Mouse (Mus musculus) kidney, adult 11 months (tissue): Measurements from ENCODE around the gene Dock6.

Experiments used
- DNase-seq: peaks from one replicate; pipeline ENCODE4 v3.0.0; 2022

Dock6 gene

DNA sequence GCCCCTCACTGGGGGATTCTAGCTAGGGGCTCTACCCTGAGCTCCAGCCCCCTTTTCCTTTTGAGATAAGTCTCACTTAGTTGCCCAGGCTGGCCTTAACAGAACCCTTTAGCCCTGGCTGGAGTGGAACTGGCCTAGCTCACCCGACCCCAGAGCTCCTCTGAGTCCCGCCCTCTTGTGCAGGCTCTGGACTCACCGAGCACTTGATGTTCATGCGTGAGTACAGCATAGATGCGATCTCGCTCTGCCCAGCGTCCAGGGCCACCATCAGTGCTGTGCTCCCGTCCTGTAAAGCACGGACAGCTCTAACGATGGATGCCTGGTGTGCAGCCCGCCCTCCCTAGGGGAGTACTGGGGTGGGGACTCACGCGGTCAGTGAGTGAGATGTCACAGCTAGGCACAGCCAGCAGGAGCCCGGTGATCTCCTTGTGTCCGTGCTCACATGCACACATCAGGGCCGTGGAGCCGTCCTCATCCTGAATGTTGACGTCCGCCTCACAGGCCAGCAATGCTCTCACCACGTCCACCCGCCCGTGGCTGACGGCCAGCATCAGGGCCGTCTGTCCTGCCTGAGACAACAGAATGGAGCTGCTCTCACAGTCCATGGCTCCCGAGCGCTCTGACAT, 82.8 kb downstream of the Dock6 start:
- no peak for DNase-seq

- DNase-seq, result no peak
These were observed 83.7 kb downstream of the Dock6 start for GRCm38 (mm10) chr9:21768511-21769411.

DNA sequence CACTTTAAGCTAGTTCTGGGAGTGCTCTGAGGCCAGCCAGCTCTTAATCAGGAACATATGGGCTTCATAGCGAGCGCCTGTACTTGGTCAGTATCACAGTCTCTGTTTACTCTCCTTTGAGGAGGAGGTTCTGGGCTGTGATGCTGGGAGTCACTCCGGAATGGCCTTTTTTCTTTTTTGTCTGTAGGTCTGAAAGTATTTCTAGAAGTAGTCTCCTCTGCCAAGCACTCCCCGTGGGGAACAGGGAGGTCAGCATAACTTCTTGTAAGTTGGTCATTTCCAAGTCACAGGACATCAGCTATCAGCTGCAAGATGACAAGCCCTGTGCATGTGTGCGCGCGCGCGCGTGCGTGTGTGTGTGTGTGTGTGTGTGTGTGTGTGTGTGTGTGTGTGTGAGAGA, 84.5 kb downstream of the Dock6 start:
- no peak for DNase-seq

- no peak for DNase-seq
These were observed 88.1 kb downstream of the Dock6 start for GRCm38 (mm10) chr9:21764084-21764999.

- DNase-seq, result no peak
These were observed 90.3 kb downstream of the Dock6 start for GRCm38 (mm10) chr9:21762135-21762534.

DNA sequence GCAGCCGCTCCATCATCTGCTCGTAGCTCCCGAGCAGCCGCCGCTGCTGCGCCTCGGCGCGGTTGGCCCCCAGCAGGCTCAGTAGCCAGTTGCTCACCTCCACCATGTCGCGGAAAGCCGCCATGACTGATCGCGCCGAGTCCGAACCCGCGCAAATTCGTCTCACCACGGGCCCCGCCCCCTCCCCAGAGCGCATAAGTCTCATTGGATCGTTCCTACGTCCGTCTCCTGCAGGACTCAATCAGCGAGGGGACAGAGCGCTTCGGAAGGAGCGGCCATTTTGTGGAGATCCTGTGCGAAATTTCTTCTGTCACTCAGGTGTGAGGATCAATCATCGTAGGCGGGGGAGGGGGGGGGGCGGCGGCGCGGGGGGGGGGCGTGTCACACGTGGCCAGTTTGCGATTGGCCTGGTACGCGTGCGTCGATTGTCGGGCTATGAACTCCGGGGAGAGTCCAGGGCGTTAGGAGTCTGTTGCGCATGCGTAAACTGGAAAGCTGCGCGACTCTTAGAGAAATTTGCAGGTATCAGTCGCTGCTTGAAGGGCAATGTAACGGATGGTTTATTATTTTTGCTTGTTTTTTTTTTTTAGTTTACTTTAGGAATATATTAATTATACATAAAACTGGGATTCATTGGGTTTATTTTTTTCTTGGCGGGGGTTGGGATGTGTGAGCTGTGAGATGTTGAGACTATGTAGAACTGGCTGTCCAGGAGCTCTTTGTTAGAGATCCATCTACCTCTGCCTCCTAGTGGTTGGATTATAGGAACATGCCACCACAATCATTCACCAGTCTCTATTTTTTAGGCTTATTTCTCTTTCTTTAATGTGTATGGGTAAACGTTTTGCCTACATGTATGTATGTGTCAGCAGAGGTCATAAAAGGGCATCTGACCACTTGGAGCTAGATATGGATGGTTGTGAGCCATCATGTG, 92.0 kb downstream of the Dock6 start, which contains the start of gene Spc24:
TSS of gene Spc24 (minus strand) at position 149 of the 934 bp plus-strand sequence.
- DNase-seq, result peak; percentile 96

DNA sequence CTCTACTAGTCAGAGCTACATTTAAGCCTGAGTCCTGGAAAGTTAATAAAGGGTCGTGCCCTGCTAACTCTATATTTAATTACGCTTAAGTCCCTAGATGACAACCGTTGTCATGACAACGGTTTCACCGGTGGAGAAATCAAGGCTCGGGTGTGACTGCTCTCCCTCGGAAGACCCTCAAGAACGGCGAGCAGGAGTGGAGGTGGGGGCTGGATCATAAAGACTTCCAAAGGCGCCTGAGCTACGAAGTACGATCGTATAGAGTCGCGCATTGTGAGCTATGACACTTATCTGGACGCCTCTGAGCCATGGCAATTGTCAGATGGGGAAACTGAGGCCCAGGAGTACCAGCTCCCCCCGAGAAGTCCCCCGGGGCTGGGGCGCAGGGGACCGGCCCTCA, 92.7 kb downstream of the Dock6 start:
- DNase-seq, result no peak

DNA sequence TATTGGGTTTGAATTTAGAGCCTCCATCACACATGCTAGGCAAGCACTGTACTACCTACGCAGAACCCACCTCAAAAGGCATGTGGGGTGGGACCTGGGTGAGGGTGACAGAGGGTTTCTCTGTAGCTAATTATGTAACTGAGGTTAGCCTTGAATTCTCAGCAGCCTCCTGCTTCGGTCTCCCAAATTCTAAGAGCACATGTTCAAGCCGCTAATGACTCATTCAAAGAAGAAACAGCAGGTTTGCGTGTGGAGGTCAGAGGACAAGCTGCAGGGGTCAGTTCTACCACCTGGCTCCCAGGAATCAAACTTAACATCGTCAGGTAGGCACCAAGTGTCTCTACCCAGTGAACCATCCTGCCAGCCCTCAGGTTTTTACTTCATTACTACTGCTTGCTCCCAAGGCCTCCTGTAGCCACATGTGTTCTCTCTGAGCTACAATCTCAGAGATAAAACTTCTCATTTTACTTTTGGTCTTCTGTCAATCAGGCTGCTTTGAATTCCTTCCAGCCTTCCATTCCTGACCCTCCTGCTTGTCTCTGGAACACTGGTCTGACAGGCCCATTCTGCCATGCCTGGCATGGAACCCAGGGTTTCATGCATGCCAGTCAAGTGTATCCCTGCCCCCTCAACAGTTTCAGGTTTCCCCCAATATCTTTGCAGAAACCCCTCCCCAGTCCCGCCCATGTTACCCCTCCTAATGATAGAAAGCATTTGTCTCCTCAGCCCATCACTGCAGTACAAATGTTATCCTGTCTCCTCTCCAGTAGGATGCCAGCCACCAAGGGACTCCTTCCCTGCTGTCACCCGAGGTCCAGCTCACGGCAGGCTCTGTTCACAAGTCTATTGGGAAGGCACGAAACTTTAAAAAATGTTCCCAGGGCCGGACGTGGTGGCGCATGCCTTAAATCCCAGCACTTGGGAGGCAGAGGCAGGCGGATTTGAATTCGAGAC, 93.6 kb downstream of the Dock6 start:
- DNase-seq, result no peak

DNA sequence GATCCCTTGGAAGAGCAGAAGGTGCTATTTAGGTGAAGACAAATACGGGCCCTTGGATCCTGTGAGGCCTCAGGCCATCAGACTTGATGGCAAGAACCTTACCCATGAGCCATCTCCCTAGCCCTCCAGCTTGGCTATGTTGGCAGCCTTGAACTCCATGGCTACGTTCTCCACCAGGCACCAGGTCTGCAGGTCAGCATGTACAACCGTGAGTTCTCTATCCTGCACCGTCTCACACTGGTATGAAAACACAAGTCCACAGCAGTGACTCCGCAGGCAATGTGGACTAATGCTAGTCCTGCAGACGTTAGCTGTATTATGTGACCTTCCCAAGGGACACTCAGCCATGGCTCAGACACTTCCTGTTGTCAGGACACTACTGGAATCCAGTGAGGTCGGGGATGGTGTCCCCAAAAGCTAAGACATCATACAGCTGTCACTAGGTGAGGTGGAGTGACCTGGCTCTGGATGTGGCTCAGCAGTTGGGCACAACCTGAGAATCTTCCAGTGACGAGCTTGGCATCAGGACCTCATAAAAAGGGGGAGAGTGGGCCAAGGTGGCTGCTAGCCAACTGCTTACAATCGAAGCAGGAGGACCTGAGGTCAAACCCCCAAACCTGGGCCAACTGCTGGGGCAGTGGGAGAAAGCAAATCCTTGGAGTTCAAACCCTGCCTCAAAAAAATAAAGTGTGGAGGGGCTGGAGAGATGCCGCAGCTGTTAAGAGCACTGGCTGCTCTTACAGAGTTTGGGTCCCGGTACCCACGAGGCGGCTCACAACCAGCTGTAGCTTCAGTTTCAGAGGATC, 97.7 kb downstream of the Dock6 start:
- DNase-seq, result peak; percentile 47

GRCm38 (mm10) chr9:21754003-21754402, 98.4 kb downstream of the Dock6 start:
- DNase-seq, result peak; percentile 68

DNA sequence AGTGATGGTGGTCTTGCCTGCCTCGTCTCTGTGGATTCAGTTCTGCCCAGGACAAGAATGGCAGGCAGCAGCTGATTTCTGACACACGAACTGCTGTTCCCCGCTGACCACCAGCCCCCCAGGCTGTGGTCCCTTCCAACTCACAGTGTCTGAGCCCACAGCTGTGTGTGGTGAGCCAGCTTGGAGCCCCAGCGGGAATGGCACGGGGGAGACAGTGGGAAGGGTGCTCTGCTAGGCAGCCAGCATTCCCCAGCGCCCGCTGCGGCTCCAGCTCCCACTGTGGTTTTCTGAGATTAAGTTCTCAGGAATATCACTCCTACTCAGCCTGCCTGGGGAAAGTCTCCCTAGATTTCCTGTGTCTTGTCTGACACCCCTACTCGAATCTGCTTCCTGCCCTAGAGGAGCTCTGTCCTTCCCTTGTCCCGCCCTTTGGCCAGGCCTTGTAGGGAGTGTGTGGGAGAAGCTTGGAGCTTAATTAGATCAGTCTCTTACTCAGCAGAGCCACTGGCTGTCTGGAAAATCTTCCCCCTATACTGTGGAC, 100.1 kb downstream of the Dock6 start:
- peak; percentile 58 for DNase-seq

DNA sequence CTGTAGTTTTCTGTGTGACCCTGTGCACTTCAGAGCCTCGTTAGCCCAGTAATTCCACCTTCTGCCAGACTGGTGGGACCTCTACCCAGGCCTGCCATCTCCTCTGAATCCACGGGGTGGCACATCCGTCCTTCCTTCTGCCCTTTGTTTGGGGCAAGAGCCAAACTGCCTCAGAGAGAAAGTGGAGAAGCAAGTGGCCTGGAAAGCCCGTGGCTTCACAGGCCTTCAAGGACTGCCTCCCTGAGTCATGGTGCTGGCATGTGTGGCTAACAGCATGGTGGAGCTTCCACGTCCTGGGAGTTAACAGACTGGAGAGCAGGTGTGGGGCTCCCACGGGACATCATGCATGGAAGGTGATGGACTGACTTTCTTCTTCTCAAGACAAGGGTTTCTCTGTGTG, 101.1 kb downstream of the Dock6 start:
- peak; percentile 36 for DNase-seq

- no peak for DNase-seq
These were observed 102.1 kb downstream of the Dock6 start for GRCm38 (mm10) chr9:21750370-21750769.
